Comparison of ENCODE assay signal across 9 mouse cellular contexts in the genomic region with DNA sequence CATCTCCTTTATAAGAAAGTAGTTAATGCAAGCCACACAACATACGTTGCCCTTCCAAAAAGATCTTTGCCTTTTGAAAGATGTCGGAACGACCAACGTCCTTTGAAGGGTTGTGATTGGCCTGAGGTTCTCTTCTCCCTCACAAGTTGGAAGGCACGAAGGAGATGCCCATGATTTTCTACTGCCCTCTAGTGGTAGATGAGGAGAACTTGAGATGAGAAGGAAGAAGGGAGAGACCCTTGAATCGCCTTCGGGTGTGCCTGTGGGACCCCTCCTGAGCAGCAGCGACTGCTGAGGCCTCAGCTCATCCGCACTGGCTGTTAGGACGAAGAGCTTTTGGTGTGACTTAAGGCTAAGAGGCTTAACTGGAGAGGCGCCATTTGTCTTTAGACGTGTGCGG. TPM values are rescaled to one million over a fixed set of nuclear protein-coding genes. Genes with fewer than 3 reads are reported as not detected.
DNase-seq lines count a peak whose midpoint lies in the region; ATAC-seq and TF ChIP-seq lines count a peak whose summit lies in the region.
"Had no signal": no experiment of that assay in that cellular context is flagged by ENCODE, and none has a peak within 500 bp of the region (broad histone marks: within the 10 kb centered on the region; RNA-seq: fewer than 3 reads in every experiment).

No protein-coding gene starts in this region.

- ATAC-seq in G1E (ENCODE audit: extremely low read depth, insufficient number of reproducible peaks, low FRiP score, poor library complexity, severe bottlenecking), result no peak
- 0 out of 2 replicates have a peak, but pooled peaks have one; percentile 50 for ATAC-seq in limb, embryonic 15.5 days (ENCODE audit: insufficient number of reproducible peaks, low FRiP score, low TSS enrichment, low read depth)

- TF ChIP-seq CTCF in kidney, adult 2 months (conservative IDR thresholded peaks at IDR 0.05; ENCODE audit: insufficient read depth, insufficient read length, low read depth, low read length), result peak; percentile 75
- TF ChIP-seq CTCF in G1E (IDR thresholded peaks at IDR 0.05; ENCODE audit: low read depth, low read length), result peak; percentile 60

- peak overlapping the region; percentile 33 for H3K4me2 ChIP-seq in limb, embryonic 15.5 days
- peak overlapping the region; percentile 72 for H3K4me2 ChIP-seq in myocyte (ENCODE audit: low read depth)

- H3K79me2 ChIP-seq in myocyte (ENCODE audit: control insufficient read depth, insufficient read depth), result no peaks in the 10 kb centered on the region

- intact Hi-C loops in heart, postnatal 10 days (cut with DNase I), result loop anchor here (1.0 kb wide), 1 partner anchor 47 kb away; no protein-coding TSS in a partner anchor

- H3K36me3 ChIP-seq in kidney, adult 2 months (ENCODE audit: control insufficient read depth, insufficient read depth, low read length), result no peaks in the 10 kb centered on the region
- H3K36me3 ChIP-seq in G1E (replicated peaks), result no peaks in the 10 kb centered on the region
- H3K36me3 ChIP-seq in embryonic facial prominence, embryonic 10.5 days (replicated peaks), result no peaks in the 10 kb centered on the region
- no peaks in the 10 kb centered on the region for H3K36me3 ChIP-seq in limb, embryonic 15.5 days
- H3K36me3 ChIP-seq in myocyte (ENCODE audit: control insufficient read depth, insufficient read depth), result no peaks in the 10 kb centered on the region

- no peak overlapping the region for H3ac ChIP-seq in myocyte (ENCODE audit: control insufficient read depth, insufficient read length)

- H3K9ac ChIP-seq in limb, embryonic 15.5 days, result 0 out of 2 replicates have a peak overlapping the region, but pooled peaks have one; percentile 17

- H3K27me3 ChIP-seq in kidney, adult 2 months (replicated peaks; ENCODE audit: control insufficient read depth, insufficient read depth, low read length), result no peaks in the 10 kb centered on the region
- H3K27me3 ChIP-seq in G1E (ENCODE audit: insufficient read depth, low read length), result peaks cover 4% of the 10 kb centered on the region; the same call in 1 of the 2 replicates
- 0 out of 2 replicates have a peak, but pooled peaks cover 8% of the 10 kb centered on the region for H3K27me3 ChIP-seq in embryonic facial prominence, embryonic 10.5 days (replicated peaks; ENCODE audit: low read depth, poor library complexity, severe bottlenecking)
- no peaks in the 10 kb centered on the region; the same call in 1 of the 2 replicates for H3K27me3 ChIP-seq in limb, embryonic 15.5 days
- H3K27me3 ChIP-seq in myocyte (ENCODE audit: control insufficient read depth, insufficient read depth, insufficient read length), result no peaks in the 10 kb centered on the region

- 0 out of 2 replicates have a peak, but pooled peaks cover 3% of the 10 kb centered on the region for H3K4me1 ChIP-seq in kidney, adult 2 months (ENCODE audit: control insufficient read depth, insufficient read depth, low read length)
- peaks cover 10% of the 10 kb centered on the region; the same call in 1 of the 2 replicates for H3K4me1 ChIP-seq in G1E (ENCODE audit: insufficient read depth, low read depth, low read length)
- peaks cover 12% of the 10 kb centered on the region for H3K4me1 ChIP-seq in embryonic facial prominence, embryonic 10.5 days
- peaks cover 7% of the 10 kb centered on the region for H3K4me1 ChIP-seq in limb, embryonic 15.5 days

- H3K9me3 ChIP-seq in G1E (replicated peaks), result no peaks in the 10 kb centered on the region
- H3K9me3 ChIP-seq in embryonic facial prominence, embryonic 10.5 days, result no peaks in the 10 kb centered on the region
- H3K9me3 ChIP-seq in limb, embryonic 15.5 days, result no peaks in the 10 kb centered on the region

- whole genome bisulfite sequencing in kidney, adult 2 months, result 10% methylated on average over 13 of the region's 13 CpGs
- 8% methylated on average over 13 of the region's 13 CpGs for WGBS in embryonic facial prominence, embryonic 10.5 days
- 10% methylated on average over 13 of the region's 13 CpGs for WGBS in limb, embryonic 15.5 days

- H3K27ac ChIP-seq in kidney, adult 2 months (ENCODE audit: insufficient read depth, low read depth, low read length), result no peak overlapping the region
- H3K27ac ChIP-seq in embryonic facial prominence, embryonic 10.5 days (replicated peaks), result no peak overlapping the region
- H3K27ac ChIP-seq in limb, embryonic 15.5 days, result no peak overlapping the region

- DNase-seq in kidney, adult 2 months, result peak; percentile 57
- no peak for DNase-seq in kidney, adult 11 months
- peak; percentile 47 for DNase-seq in G1E (ENCODE audit: low spot score)
- peak; percentile 57 for DNase-seq in embryonic facial prominence, embryonic 10.5 days (ENCODE audit: low spot score)
- peak; percentile 32 to 64 for DNase-seq in heart, postnatal 10 days
- DNase-seq in urinary bladder, postnatal 14 days (ENCODE audit: low spot score), result no peak

- TF ChIP-seq POLR2A in kidney, adult 2 months (IDR thresholded peaks at IDR 0.05; ENCODE audit: low read depth, low read length), result no peak
- TF ChIP-seq POLR2A in myocyte (IDR thresholded peaks at IDR 0.05; ENCODE audit: insufficient read length, low read depth), result no peak

- 0 out of 2 replicates have a peak overlapping the region, but pooled peaks have one; percentile 5 for H3K4me3 ChIP-seq in kidney, adult 2 months (ENCODE audit: insufficient read depth, low read depth, low read length)
- H3K4me3 ChIP-seq in G1E (ENCODE audit: low read depth, low read length), result no peak overlapping the region
- H3K4me3 ChIP-seq in embryonic facial prominence, embryonic 10.5 days, result peak overlapping the region; percentile 33; the same call in 1 of the 2 replicates
- peak overlapping the region; percentile 7; the same call in 1 of the 2 replicates for H3K4me3 ChIP-seq in limb, embryonic 15.5 days
- no peak overlapping the region for H3K4me3 ChIP-seq in myocyte

TF ChIP-seq in myocyte, 11 proteins besides CTCF, POLR2A, EP300 and RAD21:
- TF ChIP-seq MYOD1 (IDR thresholded peaks at IDR 0.05; ENCODE audit: control insufficient read depth in 1 of 3, insufficient read length in 2 of 3, low read depth in 2 of 3), result no peak

RNA-seq across cellular contexts. Expression of gene Neurl1a, which starts 10.4 kb away (rescaled TPM):
- polyA plus RNA-seq in kidney, adult 2 months (2012; rRNA removed), result 1.3 and 2.3 TPM in 2 replicates
- not detected in 2 replicates for total RNA-seq in G1E (2014; fragmentation: Nextera tagmentation)
- 0.05 and 0.06 TPM in 2 replicates for total RNA-seq in G1E (2017)
- polyA plus RNA-seq in G1E (2012), result not detected in 2 replicates
- 6.4 TPM in 2 replicates for polyA plus RNA-seq in embryonic facial prominence, embryonic 10.5 days (2016; fragmentation: Nextera tagmentation; extraction: Ambion mirVana)
- total RNA-seq in heart, postnatal 10 days (2021), result 1 to 10 TPM in 1 of 2 experiments, under 1 TPM in 1; 0.60 to 1.1 TPM
- polyA plus RNA-seq in limb, embryonic 15.5 days (2015; fragmentation: Nextera tagmentation; extraction: Ambion mirVana), result 6.2 and 8.2 TPM in 2 replicates
- 120 TPM for polyA plus RNA-seq in myocyte (2012; fragmentation: generic; extraction: Trizol)

RNA-seq across cellular contexts. Expression of gene Calhm3, which starts 10.7 kb away (rescaled TPM):
- polyA plus RNA-seq in kidney, adult 2 months (2012; rRNA removed), result not detected in 2 replicates
- total RNA-seq in G1E (2014; fragmentation: Nextera tagmentation) (not detected in 2 replicates), G1E (2017) (0.16 TPM in 1 of 2 replicates, not detected in the other)
- polyA plus RNA-seq in G1E (2012) (not detected in 2 replicates), myocyte (2012; fragmentation: generic; extraction: Trizol) (not detected)
- not detected in 2 replicates for polyA plus RNA-seq in embryonic facial prominence, embryonic 10.5 days (2016; fragmentation: Nextera tagmentation; extraction: Ambion mirVana)
- total RNA-seq in heart, postnatal 10 days (2021), result not detected
- polyA plus RNA-seq in limb, embryonic 15.5 days (2015; fragmentation: Nextera tagmentation; extraction: Ambion mirVana), result not detected in 2 replicates
- polyA plus RNA-seq: gonadal fat pad, adult 2 months had no signal

RNA-seq across cellular contexts. Expression of gene Calhm1, which starts 24.2 kb away (rescaled TPM):
- polyA plus RNA-seq in kidney, adult 2 months (2012; rRNA removed), result not detected in 2 replicates
- not detected in 2 replicates for total RNA-seq in G1E (2014; fragmentation: Nextera tagmentation)
- not detected in 2 replicates for total RNA-seq in G1E (2017)
- polyA plus RNA-seq in G1E (2012), result not detected in 2 replicates
- polyA plus RNA-seq in embryonic facial prominence, embryonic 10.5 days (2016; fragmentation: Nextera tagmentation; extraction: Ambion mirVana), result not detected in 2 replicates
- total RNA-seq in heart, postnatal 10 days (2021), result not detected
- not detected in 2 replicates for polyA plus RNA-seq in limb, embryonic 15.5 days (2015; fragmentation: Nextera tagmentation; extraction: Ambion mirVana)
- not detected for polyA plus RNA-seq in myocyte (2012; fragmentation: generic; extraction: Trizol)
- polyA plus RNA-seq: gonadal fat pad, adult 2 months had no signal

RNA-seq across cellular contexts. Expression of gene Calhm2, which starts 30.1 kb away (rescaled TPM):
- 5.4 and 5.7 TPM in 2 replicates for polyA plus RNA-seq in kidney, adult 2 months (2012; rRNA removed)
- total RNA-seq in G1E (2014; fragmentation: Nextera tagmentation), result not detected in 2 replicates
- 0.17 and 0.44 TPM in 2 replicates for total RNA-seq in G1E (2017)
- 0.07 and 0.08 TPM in 2 replicates for polyA plus RNA-seq in G1E (2012)
- polyA plus RNA-seq in embryonic facial prominence, embryonic 10.5 days (2016; fragmentation: Nextera tagmentation; extraction: Ambion mirVana), result 2.8 TPM in 2 replicates
- 1 to 10 TPM; 4.4 to 4.5 TPM for total RNA-seq in heart, postnatal 10 days (2021)
- 13.0 and 13.6 TPM in 2 replicates for polyA plus RNA-seq in limb, embryonic 15.5 days (2015; fragmentation: Nextera tagmentation; extraction: Ambion mirVana)
- polyA plus RNA-seq in myocyte (2012; fragmentation: generic; extraction: Trizol), result 1.4 TPM

Comparison
In these comparisons a context has a peak if more than half of its experiments do, and no peak if none do; other contexts are left out.
1. DNase-seq: peak in kidney, adult 2 months (single experiment), G1E (single experiment), embryonic facial prominence, embryonic 10.5 days (single experiment) and heart, postnatal 10 days (2 of 2); none in kidney, adult 11 months (single experiment) and urinary bladder, postnatal 14 days (single experiment).
2. H3K4me3 ChIP-seq: peak in kidney, adult 2 months (single experiment), embryonic facial prominence, embryonic 10.5 days (single experiment) and limb, embryonic 15.5 days (single experiment); none in G1E (single experiment) and myocyte (single experiment).
3. RNA of gene Neurl1a, which starts 10.4 kb away (polyA plus RNA-seq): 120 TPM in myocyte (single experiment); 6.4 TPM in embryonic facial prominence, embryonic 10.5 days, 6.2 to 8.2 TPM in limb, embryonic 15.5 days, 1.3 to 2.3 TPM in kidney, adult 2 months and not detected in G1E; every median in the first group is over 10 times any median in the second.